Mouse (Mus musculus): ENCODE measurements around the gene 1700037H04Rik.

- TF ChIP-seq CTCF (IDR thresholded peaks at IDR 0.05; ENCODE audit: insufficient read depth, low read depth, low read length) (no peak), POLR2A (IDR thresholded peaks at IDR 0.05; ENCODE audit: insufficient read depth, low read depth, low read length) (no peak)
Observed at GRCm38 (mm10) chr2:131167984-131168383, 8.1 kb upstream of the 1700037H04Rik start.
